Mouse (Mus musculus) small intestine, adult 2 months (tissue): ENCODE measurements at regions not wholly inside any gene's neighbourhood (a gene's known extent, or its start where the extent isn't known, plus 50 kb on each side); places are given as distances from the start of the nearest gene placed in this dataset.

Experiments used
- H3K27ac ChIP-seq: fragments of 200-500 bp; 2 replicates; pipeline ENCODE4 v1.5.1; 2012; ENCODE audit warnings: low read depth, low read length, control low read depth, inconsistent platforms; ENCODE audit not compliant: insufficient read depth
- H3K27me3 ChIP-seq: fragments of 200-500 bp; 2 replicates; pipeline ENCODE4 v1.6.1; 2012; ENCODE audit warnings: mild to moderate bottlenecking, moderate library complexity, low read length, inconsistent platforms; ENCODE audit not compliant: control insufficient read depth, insufficient read depth
- H3K36me3 ChIP-seq: fragments of 200-500 bp; 2 replicates; pipeline ENCODE4 v1.6.1; 2012; ENCODE audit warnings: mild to moderate bottlenecking, low read length, control low read depth, inconsistent platforms; ENCODE audit not compliant: control insufficient read depth, insufficient read depth
- H3K4me1 ChIP-seq: fragments of 200-500 bp; 2 replicates; pipeline ENCODE4 v1.6.1; 2012; ENCODE audit warnings: low read length, inconsistent platforms, mixed read lengths; ENCODE audit not compliant: control insufficient read depth, insufficient read depth, insufficient read length
- H3K4me3 ChIP-seq: fragments of 200-500 bp; 2 replicates; pipeline ENCODE4 v1.5.1; 2012; ENCODE audit warnings: low read depth, mild to moderate bottlenecking, control low read depth, inconsistent platforms, low read length, moderate library complexity
- CTCF ChIP-seq: fragments of 200-500 bp; IDR thresholded peaks from 2 replicates; pipeline ENCODE4 v1.5.1; 2012; ENCODE audit warnings: low read depth, mild to moderate bottlenecking, control low read depth, inconsistent platforms, low read length, moderate library complexity, mixed read lengths; ENCODE audit not compliant: insufficient replicate concordance, insufficient read length; ENCODE audit errors: extremely low read depth
- POLR2A ChIP-seq: fragments of 200-500 bp; IDR thresholded peaks from 2 replicates; pipeline ENCODE4 v1.6.1; 2012; ENCODE audit warnings: low read depth, mild to moderate bottlenecking, control low read depth, inconsistent platforms, low read length, moderate library complexity
- WGBS: fragments of 180-500 bp; shearing (Covaris S2); methylation state at CpG from one replicate; pipeline ENCODE4 v1.1.7; 2018; 5-methylcytosine and 5-hydroxymethylcytosine counted together

DNA sequence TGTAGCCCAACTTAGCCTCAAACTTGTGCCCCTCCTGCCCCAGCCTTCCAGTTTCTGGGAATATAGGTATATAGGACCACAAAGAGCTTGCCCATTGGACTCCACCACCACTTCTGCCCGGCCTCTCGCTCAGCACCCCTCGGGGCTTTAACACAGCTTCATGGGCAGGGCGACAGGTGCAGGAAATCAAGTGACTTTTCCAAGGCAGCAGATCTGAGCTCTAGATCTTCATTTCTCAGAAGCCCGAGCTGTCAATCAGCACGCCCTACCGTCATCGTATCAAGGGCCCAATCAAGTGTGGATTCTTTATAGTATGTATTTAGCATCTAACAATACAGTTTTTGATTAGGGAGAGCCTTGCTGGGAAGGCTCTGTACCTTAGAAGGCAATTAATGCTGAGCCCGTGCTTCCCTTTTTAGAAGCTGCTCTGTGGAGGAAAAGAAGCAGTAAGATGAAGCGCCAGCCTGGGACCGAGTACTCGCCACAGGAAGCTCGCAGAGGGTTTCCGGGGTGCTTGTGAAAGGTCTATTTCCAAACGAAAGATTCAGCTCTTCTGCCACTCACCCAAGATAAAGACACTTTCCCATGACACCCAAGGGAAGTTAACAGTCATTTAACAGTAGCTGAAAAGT lies 56.9 kb upstream of the E2f3 start:
- H3K4me1 ChIP-seq = no peaks in the 10 kb centered on the region
- no peaks in the 10 kb centered on the region for H3K27me3 ChIP-seq
- 60% methylated on average over 15 of the region's 15 CpGs for whole genome bisulfite sequencing
- H3K27ac ChIP-seq = no peak overlapping the region
- no peak for TF ChIP-seq POLR2A
- no peak for TF ChIP-seq CTCF
- no peaks in the 10 kb centered on the region for H3K36me3 ChIP-seq
- no peak overlapping the region for H3K4me3 ChIP-seq

GRCm38 (mm10) chr13:30041501-30042295 lies 55.8 kb upstream of the E2f3 start:
- peaks cover 7% of the 10 kb centered on the region; the same call in 1 of the 2 replicates for H3K4me1 ChIP-seq
- TF ChIP-seq POLR2A (no peak), CTCF (no peak)
- no peak overlapping the region for H3K27ac ChIP-seq
- H3K36me3 ChIP-seq = no peaks in the 10 kb centered on the region
- no peak overlapping the region for H3K4me3 ChIP-seq
- no peaks in the 10 kb centered on the region for H3K27me3 ChIP-seq
- WGBS = 88% methylated on average over 3 of the region's 3 CpGs

DNA sequence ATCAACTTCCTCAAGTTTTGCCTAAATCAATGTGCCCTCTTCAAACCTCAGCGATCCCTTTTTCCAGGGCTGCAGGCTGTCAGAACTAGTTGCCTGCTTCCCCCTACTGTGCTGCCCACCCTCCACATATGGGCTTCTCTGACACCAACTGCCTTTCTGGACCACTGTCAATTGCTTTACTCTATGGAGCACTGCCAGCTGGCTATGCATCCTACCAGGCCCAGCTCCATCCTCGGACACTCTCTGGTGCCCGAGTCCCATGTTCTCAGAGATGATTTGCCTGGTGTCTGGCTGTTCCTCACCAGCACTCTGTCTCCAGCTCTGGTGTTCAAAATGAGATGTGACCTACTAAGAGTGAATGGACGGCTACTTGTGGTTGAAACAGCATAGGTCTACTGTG lies 54.4 kb upstream of the E2f3 start:
- TF ChIP-seq CTCF (no peak), POLR2A (no peak)
- Histone ChIP-seq H3K36me3 (no peaks in the 10 kb centered on the region), H3K27ac (no peak overlapping the region), H3K27me3 (no peaks in the 10 kb centered on the region), H3K4me1 (peaks cover 14% of the 10 kb centered on the region; the same call in 1 of the 2 replicates), H3K4me3 (no peak overlapping the region)
- 84% methylated on average over 4 of the region's 4 CpGs for WGBS

DNA sequence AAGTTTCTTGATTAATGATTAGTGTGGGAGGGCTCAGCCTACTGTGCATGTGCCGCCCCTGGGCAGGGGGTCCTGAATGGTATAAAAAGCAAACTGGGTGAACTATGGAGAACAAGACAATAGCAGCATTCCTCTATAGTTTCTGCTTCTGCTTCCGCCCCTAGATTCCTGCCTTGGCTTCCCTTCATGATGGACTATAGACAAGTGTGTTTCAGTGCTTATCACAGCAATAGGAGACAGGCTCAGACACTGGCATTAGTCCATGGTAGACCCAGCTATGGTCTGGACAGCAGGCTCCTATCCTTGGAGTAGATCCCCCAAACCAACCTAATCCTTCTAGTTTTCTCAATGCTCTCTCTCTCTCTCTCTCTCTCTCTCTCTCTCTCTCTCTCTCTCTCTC lies 53.9 kb upstream of the E2f3 start:
- no peaks in the 10 kb centered on the region for H3K27me3 ChIP-seq
- 89% methylated on average over 2 of the region's 2 CpGs for WGBS
- no peaks in the 10 kb centered on the region for H3K36me3 ChIP-seq
- no peak overlapping the region for H3K27ac ChIP-seq
- TF ChIP-seq POLR2A (no peak), CTCF (no peak)
- no peak overlapping the region for H3K4me3 ChIP-seq
- H3K4me1 ChIP-seq = peaks cover 16% of the 10 kb centered on the region; the same call in 1 of the 2 replicates

DNA sequence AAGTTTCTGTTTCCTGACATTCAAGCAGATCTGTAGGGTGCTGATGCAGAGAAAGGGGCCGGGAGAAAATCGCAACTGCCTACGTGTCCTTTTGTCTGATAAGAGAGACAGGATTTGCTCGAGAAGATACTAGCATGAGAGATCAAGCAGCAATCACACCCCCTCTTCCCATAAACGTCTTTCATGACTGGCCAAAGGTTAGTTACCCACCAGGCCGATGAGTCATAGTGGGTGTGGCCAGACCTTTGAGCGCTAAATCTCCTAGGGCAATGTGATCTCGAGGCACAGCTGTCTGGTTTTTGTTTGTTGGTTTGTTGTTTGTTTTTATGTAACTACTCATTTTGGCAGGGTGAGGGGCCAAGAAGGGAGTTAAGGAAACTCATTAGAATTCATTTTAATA lies 50.7 kb upstream of the E2f3 start:
- 23% methylated on average over 8 of the region's 8 CpGs for WGBS
- H3K4me1 ChIP-seq = peaks cover 24% of the 10 kb centered on the region; the same call in 1 of the 2 replicates
- TF ChIP-seq CTCF (no peak), POLR2A (no peak)
- H3K36me3 ChIP-seq = no peaks in the 10 kb centered on the region
- no peaks in the 10 kb centered on the region for H3K27me3 ChIP-seq
- no peak overlapping the region for H3K4me3 ChIP-seq
- H3K27ac ChIP-seq = peak overlapping the region; percentile 87

- Histone ChIP-seq H3K27me3 (no peaks in the 10 kb centered on the region), H3K36me3 (no peaks in the 10 kb centered on the region), H3K4me3 (no peak overlapping the region), H3K27ac (peak overlapping the region; percentile 87), H3K4me1 (peaks cover 28% of the 10 kb centered on the region; the same call in 1 of the 2 replicates)
- TF ChIP-seq POLR2A (no peak), CTCF (no peak)
- 44% methylated on average over 3 of the region's 3 CpGs for WGBS
Measured at GRCm38 (mm10) chr13:30036071-30036470, 50.2 kb upstream of the E2f3 start.
